Mouse (Mus musculus) ES-CJ7 (cell line): Measurements from ENCODE around the gene Nsun2.
A peak's percentile ranks its signal among the peaks of the same experiment; 100 is the strongest.

Experiments
- DNase-seq: peaks from one replicate; pipeline ENCODE4 v3.0.0; 2011; ENCODE audit warnings: low read depth, low spot score

Nsun2 gene

DNA sequence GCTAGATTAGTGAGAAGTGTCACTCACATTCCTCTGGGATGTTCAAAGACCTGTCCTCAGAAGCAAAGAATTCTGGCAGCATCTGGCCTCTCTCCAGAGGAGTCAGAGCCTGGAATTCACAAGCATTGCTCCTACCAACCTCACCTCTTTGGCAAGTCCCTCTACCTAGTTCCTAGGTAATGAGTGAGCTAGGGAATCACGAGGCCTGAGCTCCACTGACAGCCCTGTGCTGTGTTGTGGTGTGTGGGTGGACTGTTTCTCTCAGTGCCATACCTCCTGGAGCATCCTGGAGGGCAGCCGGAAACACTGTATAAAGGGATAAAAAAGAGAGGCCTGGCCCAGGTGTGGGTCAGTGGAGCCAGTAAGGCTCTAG lies 9.4 kb upstream of the Nsun2 start:
- no peak for DNase-seq

DNA sequence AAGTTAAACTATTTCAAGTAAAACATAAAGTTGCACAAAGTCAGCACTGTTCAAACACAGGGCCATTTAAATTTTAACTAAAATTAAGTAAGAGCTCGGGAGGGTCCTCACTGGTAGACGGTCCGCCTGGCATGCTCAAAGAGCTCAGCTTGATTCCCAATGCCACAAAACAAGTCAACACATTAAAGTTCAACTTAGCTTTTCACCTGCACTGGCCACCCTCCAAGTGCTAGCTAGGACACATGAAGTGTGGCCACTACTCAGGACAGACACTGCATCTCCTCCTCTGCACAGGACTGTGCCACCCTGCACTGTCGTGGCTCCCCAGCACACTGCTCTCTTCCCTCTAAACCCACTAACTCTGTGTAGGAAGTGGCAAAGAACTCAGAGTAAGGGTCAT lies 7.7 kb upstream of the Nsun2 start:
- DNase-seq: no peak

DNA sequence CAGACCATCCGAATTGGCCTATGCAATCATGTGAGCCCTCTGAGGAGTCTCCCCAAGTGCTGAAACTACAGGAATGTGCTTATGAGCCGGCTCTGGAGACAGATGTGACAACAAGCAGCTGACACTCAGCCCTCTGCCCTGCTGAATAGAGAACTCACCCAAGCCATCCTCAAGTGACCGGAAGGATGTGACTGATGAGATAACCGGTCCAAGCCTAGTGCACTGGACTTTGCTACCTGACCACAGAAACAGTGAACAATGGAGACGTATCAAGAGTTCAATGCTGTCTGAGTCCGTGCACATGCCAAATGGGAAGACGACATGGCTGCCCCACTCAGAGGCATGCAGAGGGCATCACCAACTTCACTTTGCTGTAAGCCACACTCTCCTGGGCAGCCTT lies 5.0 kb upstream of the Nsun2 start:
- no peak for DNase-seq

DNA sequence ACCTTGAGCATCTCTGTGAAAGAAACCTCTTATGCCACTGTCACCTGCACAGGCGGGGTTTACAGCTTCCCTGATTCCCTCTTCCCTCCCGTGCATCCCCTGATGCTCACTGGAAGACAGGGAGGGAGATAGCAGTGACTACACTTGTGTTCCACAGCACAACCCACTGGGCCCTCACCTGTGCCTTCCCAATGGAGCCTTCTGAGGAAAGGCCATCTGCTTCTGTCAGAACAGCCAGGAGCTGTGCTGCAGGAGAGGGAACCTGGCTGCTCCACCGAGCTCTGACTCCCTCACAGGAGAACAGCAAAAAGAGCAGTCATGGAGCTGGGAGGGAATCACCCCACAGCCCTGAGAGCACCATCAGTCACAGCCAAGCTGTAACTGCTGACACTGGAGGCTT lies 3.4 kb upstream of the Nsun2 start:
- no peak for DNase-seq

DNA sequence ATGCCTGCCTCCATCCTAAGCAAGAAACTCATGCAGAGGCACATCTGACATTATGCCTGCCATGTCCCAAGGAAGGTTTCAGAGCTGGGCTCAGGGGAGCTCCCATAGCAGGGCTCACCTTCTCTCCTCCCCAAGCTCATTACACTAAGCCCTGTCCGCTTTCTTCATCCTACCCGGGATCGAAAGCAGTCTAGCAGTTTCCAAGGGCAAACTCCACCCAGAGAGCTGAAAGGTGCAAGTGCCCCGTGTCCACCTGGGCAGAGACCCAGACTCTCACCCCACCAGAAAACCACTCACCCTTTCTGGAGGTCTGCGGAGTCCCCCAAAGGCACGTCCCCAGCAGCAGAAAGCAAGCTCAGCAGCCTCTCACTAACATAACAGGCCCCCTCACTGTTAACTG lies 2.6 kb upstream of the Nsun2 start:
- no peak for DNase-seq

DNA sequence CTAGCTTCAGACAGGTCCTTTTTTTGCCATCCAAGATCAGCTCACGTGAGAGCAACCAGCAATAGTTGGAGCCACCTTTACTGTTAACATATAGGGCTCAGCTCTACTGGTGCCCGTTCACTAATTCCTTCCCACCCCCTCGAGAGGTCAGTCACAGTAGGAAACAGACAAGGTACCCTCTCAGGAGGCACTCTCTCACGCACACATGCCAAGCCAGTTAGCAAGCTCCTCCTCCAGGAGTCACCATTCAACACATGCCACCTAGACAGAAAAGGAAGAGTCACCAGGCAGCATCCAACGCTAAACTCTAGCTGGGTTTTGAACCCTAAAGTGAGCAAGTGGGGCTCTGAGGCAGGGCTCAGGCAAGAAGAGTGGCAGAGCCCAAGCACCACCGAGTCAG lies 2.1 kb upstream of the Nsun2 start:
- DNase-seq: no peak

GRCm38 (mm10) chr13:69532101-69532892 lies 1.2 kb upstream of the Nsun2 start:
- DNase-seq: no peak

DNA sequence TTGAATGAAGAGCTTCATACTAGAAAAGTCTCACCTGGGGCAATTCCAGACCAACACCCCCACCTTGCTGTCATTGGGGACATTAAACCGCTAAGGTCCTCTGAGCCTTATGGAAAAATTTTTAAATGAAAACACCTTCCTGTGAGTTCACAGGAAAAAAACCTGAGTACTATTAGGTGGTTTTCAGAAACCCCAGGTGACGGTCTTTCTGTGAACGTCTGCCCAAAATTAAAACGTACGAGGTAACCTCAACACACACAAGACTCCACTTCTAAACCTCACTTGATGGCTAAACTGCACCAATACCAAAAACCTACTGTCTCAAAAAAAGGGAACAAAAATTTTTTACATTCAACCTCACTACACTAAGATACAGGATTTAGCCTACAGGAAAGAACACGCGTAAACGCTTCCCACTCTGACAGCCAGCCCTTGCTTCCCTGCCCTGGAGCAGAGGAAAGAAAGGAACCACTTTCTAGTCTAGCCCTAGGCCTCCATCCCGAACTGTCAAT lies 597 bp upstream of the Nsun2 start:
- no peak for DNase-seq

DNA sequence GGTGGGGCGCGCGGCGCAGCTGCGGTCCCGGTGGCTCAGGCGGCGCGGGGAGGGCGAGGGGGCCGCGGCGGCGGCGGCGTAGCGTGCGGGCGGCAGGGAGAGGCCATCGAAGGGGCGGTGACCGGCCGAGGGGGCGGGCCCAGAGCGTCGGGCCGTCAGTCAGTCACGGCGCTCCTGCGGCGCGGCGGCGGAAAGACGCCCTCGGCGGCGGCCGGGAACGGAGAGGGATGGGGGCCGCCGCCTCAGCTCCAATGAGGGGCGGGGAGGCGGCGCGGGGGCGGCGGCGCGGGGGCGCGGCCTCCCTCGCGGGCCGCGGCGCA lies 748 bp downstream of the Nsun2 start, which contains the start of gene Tent4a:
Gene Tent4a, minus strand, starts transcription at position 284 of the 320 bp plus-strand sequence.
- no peak for DNase-seq

DNA sequence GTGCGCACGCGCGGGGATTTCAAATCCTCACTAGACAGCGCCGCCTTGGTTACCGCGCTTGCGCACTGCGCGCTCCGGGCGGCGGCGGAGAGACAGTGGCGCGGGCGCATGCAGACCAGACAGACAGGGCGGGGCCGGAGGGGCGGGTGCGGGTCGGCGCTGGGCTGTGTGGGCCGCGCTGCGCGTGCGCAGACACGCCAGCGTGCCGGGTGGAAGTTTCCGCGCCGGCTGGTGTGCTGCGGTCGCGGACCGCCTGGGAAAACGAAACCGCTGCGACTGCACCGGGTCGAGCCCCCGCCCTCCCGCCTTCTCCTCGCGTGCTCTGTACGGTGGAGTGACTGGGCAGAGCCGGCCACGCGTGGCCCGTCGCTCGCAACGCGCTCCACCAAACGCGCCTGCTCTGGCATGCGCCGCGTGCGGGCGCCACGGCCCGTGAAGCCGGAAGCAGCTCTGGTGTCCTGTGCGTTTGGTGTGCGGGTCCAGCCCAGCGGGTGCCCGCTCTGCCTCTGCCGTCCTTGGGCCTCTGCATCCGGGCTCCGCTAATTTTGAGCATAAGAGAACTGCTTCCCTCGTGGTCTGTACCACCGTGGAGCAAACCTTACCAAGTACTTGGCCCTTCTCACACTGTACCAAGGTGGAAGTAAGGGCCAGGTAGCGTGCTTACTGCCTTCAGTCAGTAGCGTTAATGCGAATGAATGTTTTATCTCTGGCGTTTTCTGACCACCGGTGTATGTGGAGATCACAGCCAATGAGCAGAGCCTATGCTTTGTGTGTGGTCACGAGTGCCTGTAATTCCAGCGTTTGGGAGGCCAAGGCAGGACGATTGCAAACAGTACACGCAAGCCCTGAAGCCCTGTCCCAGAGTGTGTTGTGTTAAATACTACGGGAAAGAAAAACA lies 1.4 kb downstream of the Nsun2 start:
- peak; percentile 96 for DNase-seq

DNA sequence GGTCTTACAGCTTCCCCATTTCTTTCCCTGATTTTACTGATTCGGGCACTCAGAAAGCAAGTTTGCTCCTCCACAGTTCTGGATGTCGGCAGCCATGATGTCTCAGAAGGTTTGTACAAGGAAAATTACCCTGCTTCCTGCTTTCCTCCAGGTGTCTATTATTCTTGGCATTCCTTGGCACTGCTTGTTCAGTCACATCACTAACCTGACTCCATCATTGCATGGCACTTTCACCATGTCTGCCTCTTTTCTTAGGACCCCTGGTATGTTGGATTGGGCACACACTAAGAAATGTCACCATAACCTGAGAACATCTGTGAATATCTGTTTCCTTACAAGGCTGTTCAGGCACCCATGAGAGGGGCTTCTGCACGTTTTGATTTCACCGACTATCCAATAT lies 2.5 kb downstream of the Nsun2 start:
- no peak for DNase-seq

DNA sequence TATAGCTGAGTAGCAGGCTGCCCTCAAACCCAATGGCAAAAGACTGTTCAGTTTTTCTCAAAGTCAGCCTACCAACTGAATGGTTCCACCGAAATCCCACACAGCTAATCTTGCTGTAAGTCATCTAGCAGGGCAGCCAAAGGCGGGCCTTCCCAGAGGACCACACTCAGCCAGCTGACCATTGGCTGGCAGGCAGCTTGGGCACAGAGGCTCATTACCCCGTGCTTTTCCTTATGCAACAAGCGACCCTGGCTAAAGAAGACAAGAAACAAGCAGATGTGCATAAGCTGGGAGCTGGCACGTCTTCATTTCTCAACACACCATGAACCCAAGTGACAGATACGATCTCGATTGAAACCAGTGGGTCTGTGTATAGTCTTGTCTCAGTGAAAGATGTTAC lies 3.8 kb downstream of the Nsun2 start:
- DNase-seq: no peak

DNA sequence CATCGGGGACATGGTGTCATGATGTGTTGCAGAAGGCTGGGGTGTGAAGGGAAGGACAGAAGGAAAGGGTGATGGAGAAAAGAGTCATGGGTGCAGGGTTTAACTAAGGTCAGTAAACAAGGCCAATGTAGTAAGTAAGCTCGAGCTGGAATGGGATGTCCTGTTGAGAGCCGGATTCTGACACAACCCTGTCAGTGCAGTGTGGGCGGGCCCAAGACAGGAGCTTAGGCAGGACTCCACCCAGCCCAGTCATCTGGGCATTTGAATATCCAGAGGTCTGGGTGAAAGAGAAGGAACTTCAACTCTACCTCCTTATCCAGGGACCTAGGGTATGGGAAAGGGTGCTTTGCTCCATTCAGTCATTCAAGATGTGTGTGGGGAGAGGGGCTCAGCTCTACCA lies 4.8 kb downstream of the Nsun2 start:
- peak; percentile 41 for DNase-seq

DNA sequence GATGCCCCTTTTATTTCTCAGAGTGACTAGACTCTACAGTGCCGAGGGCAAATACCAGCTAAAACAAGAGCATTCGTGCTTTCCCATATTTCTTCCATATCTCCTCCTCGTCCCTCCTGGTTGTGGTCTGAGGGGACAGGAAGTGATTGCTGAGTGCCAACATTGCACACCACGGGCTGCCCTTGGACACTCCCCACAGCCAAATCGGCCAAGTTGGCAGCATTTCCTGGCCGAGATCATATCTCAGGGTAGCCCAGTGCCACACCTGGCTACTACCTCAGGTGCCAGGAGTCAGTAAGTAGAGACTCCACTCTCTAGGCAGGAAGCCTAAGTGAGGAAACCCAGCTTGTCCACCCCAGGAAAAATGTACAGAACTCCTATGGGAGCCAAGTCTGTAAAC lies 7.7 kb downstream of the Nsun2 start:
- no peak for DNase-seq

GRCm38 (mm10) chr13:69541776-69542175 lies 8.2 kb downstream of the Nsun2 start:
- DNase-seq: no peak

DNA sequence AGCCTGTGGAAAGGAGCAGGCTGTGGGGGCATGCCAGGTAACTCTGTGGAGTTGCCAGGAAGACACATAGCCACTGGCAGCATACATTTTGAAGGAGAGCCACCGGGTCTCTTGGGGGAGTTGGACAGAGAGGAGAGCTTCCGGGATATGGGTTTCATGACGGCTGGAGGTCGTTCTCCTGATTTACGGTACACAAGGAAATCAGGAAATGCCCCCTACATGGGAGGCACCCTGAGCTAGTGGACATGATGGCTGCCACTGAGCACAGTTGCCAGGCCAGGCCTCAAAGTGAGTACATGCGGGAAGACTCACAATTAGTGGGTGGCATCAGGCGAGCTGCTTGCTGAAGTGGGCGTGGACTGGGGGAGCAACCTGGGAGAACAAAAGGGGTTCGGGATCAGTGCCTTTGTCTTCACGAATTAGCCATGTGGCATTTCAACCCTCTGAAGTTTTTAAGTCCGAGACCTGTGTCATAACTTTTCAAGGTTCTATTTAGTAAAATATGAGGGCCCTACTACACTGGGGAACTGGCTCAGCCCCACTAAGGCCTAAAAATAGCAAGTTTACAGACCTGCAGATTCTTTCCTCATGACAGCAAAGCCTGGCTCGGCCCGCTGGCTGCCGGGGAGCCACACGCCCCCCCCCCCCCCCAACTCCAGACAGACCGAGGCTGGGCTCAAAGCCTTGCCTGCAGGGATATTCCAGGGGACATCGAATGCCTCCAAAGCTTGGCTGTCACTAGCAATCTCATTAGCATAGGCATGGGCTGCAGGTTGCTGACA lies 9.2 kb downstream of the Nsun2 start:
- DNase-seq: no peak

- no peak for DNase-seq
Measured at GRCm38 (mm10) chr13:69543595-69543994, 10.0 kb downstream of the Nsun2 start.

- DNase-seq: peak; percentile 85
Measured at GRCm38 (mm10) chr13:69545019-69545418, 11.5 kb downstream of the Nsun2 start.

- no peak for DNase-seq
Measured at GRCm38 (mm10) chr13:69547488-69548180, 14.1 kb downstream of the Nsun2 start.

GRCm38 (mm10) chr13:69549980-69550379 lies 16.4 kb downstream of the Nsun2 start:
- no peak for DNase-seq

- DNase-seq: no peak
Measured at GRCm38 (mm10) chr13:69550831-69551230, 17.3 kb downstream of the Nsun2 start.
